Mouse (Mus musculus) CH12.LX (cell line): ENCODE measurements around the gene Gm26741.

Source experiments
- CTCF ChIP-seq, 2 experiments: IDR thresholded peaks in 1 of 2; conservative IDR thresholded peaks in 1 of 2; 2 replicates each; pipeline ENCODE4 v1.5.1; 2011 to 2012; ENCODE audit warnings: low read depth in 2 of 2, low read length in 2 of 2, improper control_type of control experiment in 1 of 2, inconsistent platforms in 1 of 2, mild to moderate bottlenecking in 1 of 2, moderate library complexity in 1 of 2
- ELF1 ChIP-seq: IDR thresholded peaks from 2 replicates; pipeline ENCODE4 v1.6.1; 2014; ENCODE audit warnings: low read depth, mild to moderate bottlenecking, inconsistent platforms, low read length, improper control_type of control experiment
- SMC3 ChIP-seq: IDR thresholded peaks from 2 replicates; pipeline ENCODE4 v1.6.1; 2011; ENCODE audit warnings: low read depth, low read length, improper control_type of control experiment
- USF1 ChIP-seq: IDR thresholded peaks from 2 replicates; pipeline ENCODE4 v1.6.1; 2014; ENCODE audit warnings: low read depth, mild to moderate bottlenecking, inconsistent platforms, low read length, improper control_type of control experiment
- ZNF384 ChIP-seq: IDR thresholded peaks from 2 replicates; pipeline ENCODE4 v1.6.1; 2012; ENCODE audit warnings: low read depth, low read length, improper control_type of control experiment, inconsistent platforms

GRCm38 (mm10) chr10:52368376-52368775 lies 9.8 kb downstream of the Gm26741 start:
- no peak for TF ChIP-seq SMC3
- no peak for TF ChIP-seq USF1
- TF ChIP-seq CTCF (conservative IDR thresholded peaks at IDR 0.05 in 1 of 2, IDR thresholded peaks at IDR 0.05 in 1 of 2; ENCODE audit: low read depth in 2 of 2, low read length in 2 of 2): no peak
- no peak for TF ChIP-seq ZNF384
- no peak for TF ChIP-seq ELF1
